Mouse (Mus musculus) cortical plate, adult 2 months (tissue): Measurements from ENCODE around the gene Aff1.

Experiments used
- CTCF ChIP-seq: fragments of 200-500 bp; IDR thresholded peaks from 2 replicates; pipeline ENCODE4 v1.5.1; 2011; ENCODE audit warnings: mild to moderate bottlenecking, control low read depth, low read length; ENCODE audit not compliant: insufficient read depth; ENCODE audit errors: extremely low read depth
- POLR2A ChIP-seq: fragments of 200-500 bp; IDR thresholded peaks from 2 replicates; pipeline ENCODE4 v1.6.1; 2011; ENCODE audit warnings: mild to moderate bottlenecking, low read length, control low read depth; ENCODE audit not compliant: insufficient read depth; ENCODE audit errors: extremely low read depth

- TF ChIP-seq CTCF: no peak
- no peak for TF ChIP-seq POLR2A
Observed at GRCm38 (mm10) chr5:103739163-103739562, 47.0 kb downstream of the Aff1 start.
